Mouse (Mus musculus) lung, postnatal 25 days (tissue): ENCODE data around the gene H2-Ob.

Source experiments
- DNase-seq: peaks from one replicate; pipeline ENCODE4 v3.0.0; 2022; ENCODE audit warnings: low spot score

H2-Ob gene

DNA sequence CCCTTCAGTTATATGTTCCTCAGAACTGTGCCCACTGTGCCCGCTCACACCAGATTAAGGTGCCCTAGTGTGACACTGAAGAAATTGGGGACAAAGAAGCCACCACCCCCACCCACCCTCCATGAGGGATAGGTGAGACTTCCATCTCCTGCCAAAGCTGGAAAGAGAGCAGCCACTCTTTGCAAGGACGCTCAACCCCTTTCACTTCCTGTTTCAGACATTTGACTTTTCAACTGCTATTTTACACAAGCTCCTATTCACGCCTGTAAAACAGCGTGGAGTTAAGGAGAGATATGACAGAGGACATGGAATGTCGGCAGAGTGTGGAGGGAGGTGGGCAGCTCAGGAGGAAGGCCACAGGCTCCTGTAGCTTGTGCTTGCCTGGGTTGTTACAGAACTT is 47.8 kb downstream of the H2-Ob start:
- DNase-seq: no peak

DNA sequence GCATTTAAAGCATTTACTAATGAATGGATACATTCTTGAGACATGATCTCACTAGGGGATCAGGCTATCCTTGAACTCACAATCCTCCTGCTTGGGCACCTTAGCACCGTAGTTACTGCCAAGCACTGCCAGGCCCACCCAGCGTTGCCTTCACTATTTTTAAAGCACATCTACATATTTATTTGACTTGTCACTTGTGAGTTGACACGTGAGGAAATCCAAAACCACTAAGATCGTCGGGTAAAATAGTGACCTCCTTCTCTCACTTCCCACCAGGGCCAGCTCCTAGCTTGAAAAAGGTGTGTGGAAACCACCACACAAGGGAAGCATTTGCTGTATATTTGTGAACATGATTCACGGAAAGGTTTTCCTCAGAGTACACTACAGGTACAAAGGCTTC is 48.3 kb downstream of the H2-Ob start:
- DNase-seq: no peak

- peak; percentile 95 for DNase-seq
Measured at GRCm38 (mm10) chr17:34287648-34288047, 48.9 kb downstream of the H2-Ob start, which contains the start of gene H2-Aa. Gene H2-Aa, minus strand, starts transcription at chr17:34287823.

DNA sequence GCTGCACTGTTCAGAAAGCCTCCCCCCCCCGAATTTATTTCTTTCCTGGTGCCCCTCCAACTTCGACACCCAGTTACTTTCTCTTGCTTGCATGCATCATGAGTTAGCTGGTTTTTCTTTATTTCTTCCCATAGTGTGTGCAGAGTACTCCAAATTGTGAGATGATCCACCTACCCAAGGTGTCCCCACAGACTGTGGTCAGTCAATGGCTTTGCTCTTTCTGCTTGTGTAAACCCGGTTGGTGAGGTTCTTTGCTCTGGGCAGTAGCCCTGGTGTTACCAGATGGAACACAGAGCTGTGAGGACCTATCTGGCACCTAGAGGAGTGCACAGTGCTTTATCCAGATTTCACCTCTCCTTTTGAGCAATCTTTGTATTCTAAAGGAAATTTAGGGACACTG is 49.4 kb downstream of the H2-Ob start:
- no peak for DNase-seq

GRCm38 (mm10) chr17:34291609-34292008 is 52.9 kb downstream of the H2-Ob start:
- DNase-seq: peak; percentile 87

DNA sequence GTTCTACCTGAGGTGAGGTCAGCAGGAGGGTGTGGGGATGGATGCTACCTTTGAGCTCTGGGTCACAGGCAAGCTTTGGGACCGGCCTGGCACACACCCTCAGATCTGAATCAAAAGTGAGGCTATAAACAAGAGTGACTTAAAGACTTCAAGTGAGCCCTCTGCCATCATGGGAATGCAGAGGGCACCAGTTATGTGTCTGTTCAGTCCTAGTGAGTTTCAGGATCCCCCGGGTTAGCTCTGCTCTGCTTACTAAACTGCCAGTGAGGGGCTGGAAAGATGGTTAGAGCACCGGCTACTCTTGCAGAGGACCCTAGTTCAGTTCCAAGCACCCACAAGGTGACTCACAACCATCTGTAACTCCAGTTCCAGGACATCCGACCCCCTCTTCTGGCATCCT is 53.9 kb downstream of the H2-Ob start:
- DNase-seq: no peak

- peak; percentile 45 for DNase-seq
Measured at GRCm38 (mm10) chr17:34293533-34293932, 54.8 kb downstream of the H2-Ob start.

- no peak for DNase-seq
Measured at GRCm38 (mm10) chr17:34294249-34294648, 55.5 kb downstream of the H2-Ob start.

DNA sequence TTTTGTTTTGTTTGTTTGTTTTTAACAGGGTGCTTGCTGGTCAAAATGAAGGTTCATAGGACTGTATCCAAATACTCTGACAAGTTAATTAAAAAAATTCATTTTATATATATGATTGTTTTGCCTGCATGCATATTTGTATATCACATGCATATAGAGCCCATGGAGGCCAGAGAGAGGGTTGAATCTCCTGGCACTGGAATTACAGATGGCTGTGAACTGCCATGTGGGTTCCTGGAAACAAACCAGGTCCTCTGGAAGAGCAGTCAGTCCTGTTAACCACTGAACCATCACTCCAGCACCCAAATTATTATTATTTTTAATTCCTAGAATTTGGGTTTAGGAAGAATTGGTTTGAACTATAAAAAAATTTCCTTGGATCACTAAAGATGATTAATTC is 56.6 kb downstream of the H2-Ob start:
- DNase-seq: no peak

DNA sequence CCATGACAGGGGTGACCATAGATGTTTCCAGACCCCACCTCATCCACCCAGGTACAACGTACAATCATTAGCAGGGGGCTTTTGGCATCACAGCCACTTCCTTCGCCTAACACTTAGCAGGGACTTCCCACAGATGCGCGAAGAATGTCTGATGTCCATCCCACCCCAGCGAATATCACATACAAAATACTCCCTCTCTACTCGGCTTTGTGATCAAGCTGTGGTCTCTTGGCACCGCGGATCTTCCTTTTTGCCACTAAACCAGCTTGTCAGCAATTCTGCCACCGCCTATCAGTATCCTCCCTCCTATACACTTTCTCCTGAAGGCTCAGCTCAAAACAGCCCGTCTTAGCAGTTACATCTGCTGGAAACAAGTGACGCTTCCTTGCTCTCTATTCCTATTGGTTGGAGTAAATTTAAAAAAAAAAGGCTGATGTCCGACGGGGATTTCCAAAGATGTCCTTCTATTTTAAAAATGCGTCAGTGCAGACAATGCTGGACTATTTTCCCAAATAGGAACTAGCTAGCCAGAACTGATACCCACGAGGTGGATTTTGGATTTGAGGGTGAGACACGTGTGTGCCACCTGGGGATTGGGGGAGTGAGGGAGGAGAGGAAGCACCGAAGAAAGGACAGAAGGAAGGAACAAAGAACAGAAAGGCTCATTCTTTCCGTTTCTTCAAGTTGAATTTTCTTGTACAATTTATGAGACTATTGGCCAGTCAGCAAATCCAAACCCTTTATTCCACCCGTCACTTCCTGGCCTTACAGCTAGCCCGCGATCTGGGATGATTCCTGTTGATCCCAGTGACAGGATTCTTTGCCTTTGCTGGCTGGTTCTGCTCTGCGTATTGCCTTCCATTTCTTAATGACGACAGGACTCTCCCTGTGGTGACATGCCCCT is 57.4 kb downstream of the H2-Ob start:
- DNase-seq: peak; percentile 89

- DNase-seq: peak; percentile 36
Measured at GRCm38 (mm10) chr17:34299356-34299755, 60.7 kb downstream of the H2-Ob start.

- DNase-seq: no peak
Measured at GRCm38 (mm10) chr17:34300071-34300470, 61.4 kb downstream of the H2-Ob start.

DNA sequence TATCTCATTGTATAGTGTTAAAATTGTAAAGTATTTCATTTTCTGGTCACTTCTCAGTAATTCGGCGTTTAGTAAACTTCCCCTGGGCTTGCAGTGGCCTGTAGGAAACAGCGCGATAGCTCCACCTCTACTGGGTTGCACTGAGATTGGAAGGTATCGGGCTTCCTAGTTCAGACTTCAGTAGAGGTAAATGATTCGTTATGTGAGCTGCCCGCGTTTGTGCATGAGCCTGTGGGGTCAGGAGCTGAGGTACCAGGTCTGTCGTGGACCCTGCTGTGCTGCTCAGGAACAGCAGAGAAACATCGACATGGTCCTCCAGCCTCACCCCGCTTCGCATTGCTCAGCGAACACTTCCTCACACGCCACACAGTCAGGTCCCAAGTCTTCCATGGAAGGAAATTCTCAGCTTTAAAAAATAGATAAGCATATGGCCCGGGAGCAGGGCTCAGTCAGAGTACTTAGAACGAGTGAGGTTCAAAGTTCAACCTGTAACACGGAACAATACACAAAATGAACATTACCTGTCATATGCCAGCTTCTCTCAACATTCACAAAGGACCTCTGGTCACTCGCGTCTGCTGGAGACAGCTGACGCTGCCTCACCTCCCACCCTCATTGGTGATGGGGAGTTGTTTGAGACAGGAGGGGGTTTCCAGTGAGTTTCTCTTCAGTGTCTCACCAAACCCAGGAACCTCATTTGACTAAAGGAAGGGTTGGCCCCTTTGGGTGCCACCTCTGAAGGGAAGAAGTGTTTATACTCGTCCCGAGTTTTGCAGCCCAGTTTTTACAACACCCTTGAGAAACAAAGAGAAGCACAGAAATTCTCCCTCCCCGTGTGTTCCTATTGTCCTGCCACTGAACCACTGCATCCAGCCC is 62.2 kb downstream of the H2-Ob start:
- DNase-seq: peak; percentile 63

DNA sequence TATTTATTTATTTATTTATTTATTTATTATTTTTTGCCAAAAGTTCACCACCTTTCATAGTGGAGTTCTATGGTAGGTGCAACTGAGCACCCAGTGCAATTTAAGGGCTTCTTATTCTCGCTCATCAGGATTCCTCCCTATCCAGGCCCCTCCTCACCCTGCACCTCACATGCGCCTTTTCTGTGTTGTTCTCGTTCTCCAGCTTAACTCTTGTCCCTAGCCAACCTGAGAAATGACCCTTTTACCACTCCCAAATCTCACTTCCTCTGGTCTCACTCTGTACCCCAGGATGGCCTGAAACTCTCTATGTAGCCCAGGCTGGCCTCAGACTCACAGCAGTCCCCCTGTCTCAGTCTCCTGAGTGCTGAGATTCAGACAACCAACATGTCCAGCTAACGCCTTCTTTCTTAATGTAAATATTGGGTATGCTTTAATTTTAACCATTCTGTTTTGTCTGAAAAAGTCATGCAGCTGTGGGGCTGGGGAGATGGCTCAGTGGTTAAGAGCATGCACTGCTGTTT is 63.0 kb downstream of the H2-Ob start:
- DNase-seq: no peak

- no peak for DNase-seq
Measured at GRCm38 (mm10) chr17:34303789-34304188, 65.1 kb downstream of the H2-Ob start.
